Mouse (Mus musculus) embryo, embryonic 11.5 days (tissue): ENCODE measurements at regions not wholly inside any gene's neighbourhood (a gene's known extent, or its start where the extent isn't known, plus 50 kb on each side); places are given as distances from the start of the nearest gene placed in this dataset.

Experiments used
- DNase-seq: peaks from one replicate; pipeline ENCODE4 v3.0.0-alpha.2; 2012; ENCODE audit warnings: low read depth, low spot score

DNA sequence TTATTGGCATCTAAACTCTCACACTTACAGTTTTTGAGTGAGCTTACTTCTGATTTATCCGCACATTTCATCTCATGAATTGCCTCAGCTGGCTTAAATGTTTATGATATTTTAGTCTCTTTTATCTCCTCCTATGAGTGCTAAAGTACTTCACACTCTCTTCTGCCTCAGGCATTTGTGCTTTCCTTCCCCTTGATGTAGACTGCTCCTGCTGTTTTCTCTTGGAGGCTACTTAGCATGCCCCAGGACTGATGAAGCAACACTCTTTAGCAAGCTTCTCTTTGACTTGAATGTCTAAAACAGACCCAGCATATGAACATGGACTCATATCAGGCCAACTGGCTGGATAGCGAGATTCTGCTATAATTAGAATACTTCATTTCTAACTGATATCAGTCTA lies 882.8 kb downstream of the Tecrl start:
- no peak for DNase-seq

DNA sequence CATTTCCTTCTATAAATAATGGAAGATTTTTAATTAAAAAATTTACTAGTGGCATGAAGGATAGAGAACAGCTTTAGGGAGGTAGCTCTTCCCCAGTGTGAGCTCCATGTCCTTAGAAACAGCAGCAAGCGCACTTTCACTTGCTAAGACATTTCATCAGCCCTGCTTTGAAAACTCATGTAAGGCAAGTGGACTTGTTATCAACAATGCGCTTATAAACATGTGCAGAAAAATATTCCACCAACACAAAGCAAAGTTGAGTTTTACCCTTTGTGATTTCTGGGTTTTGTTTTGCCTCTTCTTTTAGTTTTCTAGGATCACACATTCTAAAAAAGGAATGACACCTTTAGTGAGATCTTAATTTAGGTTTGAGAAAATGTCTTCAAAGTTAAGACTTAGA lies 890.7 kb downstream of the Tecrl start:
- DNase-seq: no peak

DNA sequence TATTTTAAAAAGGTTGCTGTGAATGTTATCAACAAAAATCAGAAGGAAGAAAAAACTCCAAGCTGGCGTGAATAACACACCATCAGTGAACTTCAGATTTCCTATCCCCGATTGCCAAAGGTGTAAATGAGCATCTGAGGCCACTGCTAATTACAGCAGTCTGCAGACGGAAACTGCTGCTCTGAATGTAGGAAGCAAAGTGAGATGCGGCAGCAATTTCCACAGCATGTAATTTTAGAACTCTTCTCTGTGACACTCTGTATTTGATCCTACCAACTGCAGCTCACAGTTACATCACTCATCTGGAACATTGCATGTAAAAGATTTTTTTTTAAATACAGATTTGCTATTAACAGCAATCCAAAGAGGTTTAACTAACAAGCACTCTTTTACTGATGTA lies 913.7 kb downstream of the Tecrl start:
- DNase-seq: no peak

DNA sequence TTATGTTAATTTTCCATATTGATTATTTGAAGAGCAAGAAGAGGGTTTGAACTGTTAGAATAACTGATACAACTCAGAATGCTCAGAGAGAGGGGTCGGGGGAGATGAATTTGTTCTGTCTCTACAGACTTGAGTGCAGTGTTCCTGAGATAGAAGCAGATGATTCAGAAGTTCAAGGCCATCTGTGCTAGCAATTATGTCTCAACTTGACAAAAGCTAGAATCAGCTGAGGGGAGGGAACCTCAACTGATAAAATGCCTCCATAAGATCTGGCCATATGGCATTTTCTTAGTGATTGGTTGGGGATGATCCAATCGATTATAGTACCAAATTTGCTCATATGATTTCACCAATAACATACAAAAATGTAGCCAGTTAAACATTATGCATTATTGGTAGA lies 914.9 kb downstream of the Tecrl start:
- no peak for DNase-seq

DNA sequence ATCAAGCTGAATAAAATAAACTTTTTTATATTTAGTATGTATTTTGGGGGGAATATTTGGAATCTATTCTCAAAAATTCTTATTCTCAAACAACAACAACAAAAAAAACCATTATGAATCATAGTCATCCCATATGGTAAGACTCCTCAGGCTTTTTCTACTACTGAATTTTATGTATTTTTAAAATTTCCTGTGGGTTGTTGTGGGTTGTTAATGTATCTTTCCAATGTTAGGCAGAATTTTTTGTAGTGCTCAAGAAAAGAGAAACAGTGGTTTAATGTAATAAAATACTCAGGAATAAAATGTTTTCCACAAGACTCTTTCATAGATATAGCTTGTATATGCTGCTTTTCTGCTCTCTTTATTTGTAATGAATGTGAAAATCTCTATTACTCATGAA lies 934.6 kb downstream of the Tecrl start:
- no peak for DNase-seq

DNA sequence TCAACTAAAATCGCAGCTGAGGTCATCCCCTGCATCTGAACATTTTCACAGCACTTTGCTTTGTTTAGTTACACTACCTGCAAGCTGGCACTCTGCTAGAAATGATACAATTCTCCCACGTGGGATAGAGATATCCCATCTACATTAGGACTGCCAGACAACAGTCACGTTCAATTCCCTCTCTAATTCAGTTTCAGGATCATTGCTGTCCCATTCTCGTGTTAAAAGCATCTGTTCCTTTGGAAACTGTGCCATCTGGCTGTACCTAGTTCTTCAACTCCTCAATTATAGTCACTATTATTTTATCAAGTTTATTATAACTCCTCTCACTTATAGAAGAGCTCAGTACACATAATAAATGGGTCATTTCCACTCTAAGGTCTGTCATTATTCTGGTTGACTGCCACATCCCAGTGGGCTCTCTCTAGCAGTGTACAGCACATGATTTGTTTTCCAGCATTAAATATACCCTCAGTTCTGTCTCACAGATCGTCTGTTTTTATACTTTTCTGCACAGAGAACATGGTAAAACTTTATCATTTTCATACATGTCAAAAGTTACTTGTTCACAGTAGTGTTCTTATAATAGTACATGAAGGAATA lies 958.3 kb downstream of the Tecrl start:
- DNase-seq: no peak

DNA sequence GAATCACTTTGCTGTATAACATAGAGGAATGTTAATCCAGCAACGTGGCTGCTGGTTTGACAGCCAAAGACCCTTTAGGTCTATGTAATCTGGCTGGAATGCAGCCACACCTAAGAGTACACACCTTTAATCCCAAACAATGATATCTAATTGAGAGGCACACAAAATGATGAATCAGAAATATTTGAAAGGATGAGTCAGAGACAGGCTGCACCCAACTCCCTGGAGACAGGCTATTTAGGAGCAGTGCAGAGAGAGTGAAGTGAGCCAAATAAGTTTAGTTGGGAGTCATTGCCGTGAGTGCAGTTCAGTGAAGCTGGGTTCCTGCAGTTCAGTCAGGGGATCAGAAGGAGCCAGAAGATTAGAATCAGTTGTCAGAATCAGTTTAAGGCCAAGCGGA lies 993.4 kb downstream of the Tecrl start:
- DNase-seq: no peak

DNA sequence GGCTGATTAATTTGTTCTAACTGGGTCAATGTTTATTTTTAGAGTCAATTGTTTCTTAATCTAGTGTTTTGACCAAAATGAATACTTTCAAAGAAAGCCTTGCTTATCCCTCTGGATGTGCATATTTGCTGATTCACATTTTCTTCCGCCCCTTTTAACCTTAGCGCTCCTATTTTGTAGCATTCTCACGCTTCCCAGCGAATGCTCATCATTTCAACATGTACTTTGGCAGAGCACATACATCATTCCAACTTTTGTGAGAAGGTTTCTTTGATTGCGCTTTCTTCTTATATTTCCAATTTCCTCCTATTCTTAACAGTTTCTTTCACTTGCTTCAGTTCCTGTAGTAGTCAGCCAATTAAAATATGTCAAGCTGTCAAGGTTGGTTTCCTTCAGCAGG lies 998.7 kb downstream of the Tecrl start:
- DNase-seq: no peak

DNA sequence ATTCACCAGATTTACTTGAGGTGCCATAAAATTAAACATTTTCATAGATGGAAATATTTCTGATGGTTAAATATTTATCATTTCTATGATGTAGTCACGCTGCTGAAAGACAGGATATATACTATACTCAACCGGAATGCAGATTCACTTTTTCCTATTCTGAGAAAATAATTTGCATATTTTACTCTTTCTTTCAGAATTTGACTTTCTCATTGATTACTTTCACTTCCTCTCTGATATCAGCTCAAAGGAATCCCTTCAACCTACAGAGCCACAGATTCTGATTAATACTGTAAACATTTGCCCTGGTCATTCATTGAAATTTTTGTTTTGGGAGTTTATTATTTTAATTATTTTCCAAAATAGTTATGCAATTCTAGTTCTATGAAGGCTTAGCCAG lies 1003.9 kb downstream of the Tecrl start:
- no peak for DNase-seq

DNA sequence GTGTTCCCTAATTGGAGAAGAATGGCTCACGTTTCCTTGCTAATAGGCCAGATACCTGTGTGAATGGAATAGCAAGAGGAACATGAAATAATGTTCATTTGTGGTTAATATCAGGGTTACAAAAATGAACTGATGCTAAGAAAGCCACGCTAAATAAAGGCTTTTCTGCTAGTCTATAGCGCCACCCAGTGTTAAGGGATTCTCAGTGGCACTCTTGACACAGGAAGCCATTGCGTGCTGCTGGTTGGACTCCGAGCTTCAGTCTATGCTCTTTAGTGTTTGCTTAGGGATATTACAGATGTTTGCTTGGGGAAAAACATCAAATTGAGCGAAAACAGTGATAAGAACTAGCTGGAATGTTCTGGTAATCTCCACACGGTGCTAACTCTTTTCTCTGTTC lies 1008.3 kb downstream of the Tecrl start:
- DNase-seq: peak; percentile 60

DNA sequence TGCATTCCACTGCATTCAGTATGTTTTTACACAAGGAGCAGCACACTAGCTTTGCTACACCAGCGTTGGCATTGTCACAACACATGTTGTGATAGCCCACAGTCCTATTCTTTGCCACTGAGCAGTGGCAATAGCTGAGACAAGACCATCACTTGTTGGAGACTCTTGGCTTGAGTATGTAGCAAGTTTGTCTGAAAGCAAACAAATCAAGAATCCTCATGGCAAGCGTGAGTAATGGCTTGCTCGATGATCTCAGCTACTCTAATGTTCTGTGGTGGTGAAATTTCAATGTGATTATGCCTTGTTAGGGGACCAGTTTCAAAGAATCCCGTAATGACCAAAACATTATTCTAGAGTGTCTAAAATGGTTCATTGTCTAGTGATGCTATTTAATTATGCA lies 1030.6 kb downstream of the Tecrl start:
- DNase-seq: no peak

DNA sequence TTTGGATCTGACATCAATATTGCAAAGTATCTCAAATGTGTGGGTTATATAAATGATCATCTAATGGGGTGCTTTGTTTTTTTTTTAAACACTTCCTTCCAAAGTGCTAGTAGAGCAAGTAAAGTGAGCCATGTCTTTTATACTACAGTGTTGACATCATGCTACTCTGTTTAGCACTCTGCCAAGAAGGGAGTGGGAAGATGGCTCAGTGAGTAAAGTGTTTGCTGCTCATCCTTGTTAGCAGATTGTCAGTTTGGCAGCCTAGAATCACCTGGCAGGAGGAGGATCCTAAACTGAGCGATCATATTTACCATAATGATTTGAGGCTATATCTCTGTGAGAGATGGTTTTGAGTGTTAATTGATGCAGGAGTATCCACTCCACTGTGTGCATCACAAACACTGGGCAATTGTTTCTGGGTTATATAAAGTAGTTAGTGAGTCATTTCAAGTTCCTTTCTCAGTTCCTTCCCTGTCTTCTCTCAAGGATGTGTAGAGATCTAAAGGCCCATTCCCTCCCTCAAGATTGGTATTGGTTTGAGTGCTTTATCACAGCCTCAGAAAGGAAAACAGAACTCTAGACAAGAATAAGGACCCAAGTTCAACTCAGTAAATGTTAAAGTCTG lies 1035.2 kb downstream of the Tecrl start:
- DNase-seq: no peak

DNA sequence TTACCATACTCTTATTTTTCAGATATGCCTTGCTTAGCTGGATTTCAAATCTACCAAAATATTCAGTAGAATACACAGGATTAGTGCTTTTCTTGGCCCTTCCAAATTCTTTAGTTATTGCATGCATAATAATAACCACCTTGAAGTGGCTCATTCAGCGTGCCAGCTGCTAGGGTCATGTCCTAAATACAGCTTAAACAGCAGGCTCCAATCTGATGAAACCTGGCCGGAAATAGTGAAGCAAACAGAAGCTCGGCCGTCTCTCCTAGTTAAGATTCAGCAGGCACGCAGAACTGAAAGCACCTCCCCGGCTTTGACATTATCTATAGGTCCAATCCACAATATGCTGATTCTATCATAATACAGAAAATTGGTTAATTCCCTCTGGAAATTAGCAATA lies 1042.9 kb downstream of the Tecrl start:
- DNase-seq: no peak

DNA sequence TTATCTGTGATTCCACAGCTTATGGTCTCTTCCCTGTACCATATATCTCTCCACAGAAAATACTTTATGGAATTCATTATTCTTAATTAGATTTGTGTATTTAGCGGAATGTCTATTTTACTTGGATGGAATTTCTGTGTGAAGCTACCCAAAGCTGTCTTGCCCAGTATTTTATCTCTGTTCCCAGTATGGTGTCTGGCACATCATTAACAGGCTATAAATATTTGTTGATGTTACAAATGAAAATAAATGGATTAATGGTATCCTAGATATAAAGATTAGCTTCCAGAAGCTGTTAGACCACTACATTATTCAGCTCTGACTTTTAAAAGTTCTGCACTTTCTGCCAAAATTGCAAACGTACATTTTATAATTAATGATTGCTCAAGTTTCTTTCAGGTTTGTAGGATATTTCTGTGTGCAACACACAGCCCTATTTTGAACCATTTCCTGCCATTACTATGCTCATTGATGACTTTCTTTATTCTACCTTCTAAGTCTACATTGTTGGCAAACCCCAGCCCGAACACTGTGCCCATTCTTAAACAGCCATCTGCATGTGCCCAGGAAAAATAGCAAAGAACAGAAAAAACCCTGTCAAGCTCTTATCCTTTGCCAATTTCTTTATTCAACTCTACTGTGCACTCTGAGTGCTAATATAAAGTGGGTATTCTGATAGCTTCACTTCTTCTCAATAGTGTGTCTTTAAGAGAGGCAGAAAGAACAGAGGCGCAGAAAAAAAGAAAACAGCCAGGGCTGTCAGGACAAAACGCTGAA lies 1066.7 kb downstream of the Tecrl start:
- DNase-seq: no peak

DNA sequence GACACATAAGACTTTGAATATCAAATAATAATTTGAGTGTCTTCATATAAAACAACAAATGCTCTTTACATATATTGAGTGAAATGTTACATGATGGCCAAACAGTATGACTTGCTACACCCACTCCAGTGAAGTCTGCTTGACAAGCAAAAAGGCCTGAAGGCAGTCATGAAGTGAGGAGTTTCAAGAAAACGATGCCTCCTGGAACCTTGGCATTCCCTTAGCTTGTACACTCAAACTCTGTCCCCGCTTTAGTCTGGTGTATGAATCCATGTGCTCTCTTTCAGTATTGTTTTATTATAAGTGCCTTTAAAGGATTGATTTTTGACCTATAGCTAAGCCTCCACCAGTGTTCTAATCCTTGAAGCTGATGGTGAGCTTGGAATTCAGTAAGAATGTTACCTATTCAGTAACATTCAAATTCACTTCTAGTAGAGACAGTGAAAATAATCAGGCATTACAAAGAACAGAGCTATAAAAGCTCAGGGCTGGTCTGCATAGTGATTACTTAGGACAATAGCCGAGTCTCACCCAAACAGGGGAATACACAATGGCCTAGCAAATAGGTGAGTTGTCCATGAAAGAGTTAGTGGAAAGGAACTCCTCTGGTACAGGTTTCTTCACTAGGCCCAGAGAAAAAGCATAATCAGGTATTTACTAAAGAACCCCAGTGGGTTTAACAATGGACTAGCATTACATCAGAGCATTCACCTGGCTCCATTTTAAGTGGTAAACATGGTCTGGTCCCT lies 1101.5 kb downstream of the Tecrl start:
- no peak for DNase-seq

DNA sequence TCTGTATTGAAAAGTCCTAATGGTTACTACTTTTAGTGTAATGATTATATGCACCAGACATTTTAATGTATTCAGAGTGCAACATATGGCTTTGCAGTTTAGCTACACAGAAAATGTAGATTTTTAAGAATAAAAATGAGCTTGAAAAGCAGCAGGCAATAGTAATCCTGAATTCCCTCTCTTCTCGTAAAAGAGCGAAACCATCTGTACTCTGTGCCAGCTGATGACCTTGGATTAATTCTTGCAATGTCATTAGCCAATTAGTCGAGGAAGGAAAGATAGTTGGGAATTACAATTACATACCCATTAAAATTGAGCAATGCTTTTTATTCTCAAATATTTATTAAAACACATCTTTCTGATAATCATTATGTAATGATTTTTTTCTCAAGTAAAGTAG lies 1128.7 kb downstream of the Tecrl start:
- no peak for DNase-seq

DNA sequence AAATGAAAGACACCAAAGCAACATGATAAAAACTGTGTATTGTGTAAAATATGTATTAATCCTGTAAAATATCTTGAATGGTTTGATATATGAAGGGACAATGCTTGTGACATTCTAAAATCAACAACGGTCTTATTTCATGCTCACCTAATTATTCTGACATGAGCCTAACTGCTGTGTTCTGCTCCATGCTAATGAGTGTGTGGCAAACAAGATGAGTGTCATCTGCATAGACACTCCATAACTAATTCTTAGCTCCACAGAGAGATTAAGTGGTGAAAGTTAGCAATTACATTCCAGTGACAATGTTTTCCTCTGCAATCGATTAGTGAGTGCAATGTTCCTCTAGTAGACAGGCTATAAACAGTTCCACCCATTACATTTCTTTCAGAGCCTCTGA lies 1131.4 kb downstream of the Tecrl start:
- DNase-seq: no peak

DNA sequence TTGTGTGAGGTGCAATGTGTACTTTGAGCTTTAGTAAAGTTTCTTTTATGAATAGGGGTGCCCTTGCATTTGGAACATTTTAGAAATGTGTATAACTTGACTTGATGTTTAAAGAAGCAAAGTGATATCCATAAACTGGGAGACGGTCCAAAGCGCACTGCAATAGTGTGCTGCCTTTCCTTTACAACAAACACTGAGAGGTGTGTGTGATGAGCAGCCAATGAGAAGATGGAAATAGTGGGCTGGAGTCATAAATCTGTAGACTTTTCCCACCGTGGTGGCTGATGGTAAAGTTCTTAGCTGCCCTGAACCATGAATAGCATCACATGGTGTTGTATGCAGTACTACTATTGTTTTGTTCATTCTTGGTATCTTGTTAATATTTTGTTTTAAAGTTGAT lies 1151.4 kb downstream of the Tecrl start:
- no peak for DNase-seq
